Mouse (Mus musculus) liver, embryonic 13.5 days (tissue): ENCODE data around the gene Dennd1a. TPM values are rescaled to one million over a fixed set of nuclear protein-coding genes. Genes with fewer than 3 reads are reported as not detected.

Experiments
- ATAC-seq: fragments of 200-750 bp; cut with Nextera tagmentation; 2 replicates; pipeline ENCODE4 v1.8.0; 2017; ENCODE audit warnings: low read depth, mild to moderate bottlenecking, moderate number of reproducible peaks, moderate library complexity
- DNase-seq: peaks from one replicate; pipeline ENCODE4 v3.0.0; 2022
- H3K27ac ChIP-seq: fragments of 300-500 bp; sonication (generic); 2 replicates; pipeline ENCODE4 v1.5.1; 2015; ENCODE audit warnings: moderate library complexity, mild to moderate bottlenecking, inconsistent platforms
- H3K27me3 ChIP-seq: fragments of 300-500 bp; sonication (generic); 2 replicates; pipeline ENCODE4 v1.6.1; 2015; ENCODE audit warnings: mild to moderate bottlenecking, inconsistent platforms
- H3K36me3 ChIP-seq: fragments of 300-500 bp; sonication (generic); 2 replicates; pipeline ENCODE4 v1.6.1; 2015; ENCODE audit warnings: mild to moderate bottlenecking, inconsistent platforms
- H3K4me1 ChIP-seq: fragments of 300-500 bp; sonication (generic); replicated peaks from 2 replicates; pipeline ENCODE4 v1.6.1; 2015; ENCODE audit warnings: inconsistent platforms
- H3K4me2 ChIP-seq: fragments of 300-500 bp; sonication (generic); 2 replicates; pipeline ENCODE4 v1.6.1; 2015; ENCODE audit warnings: inconsistent platforms, mild to moderate bottlenecking, moderate library complexity
- H3K4me3 ChIP-seq: fragments of 300-500 bp; sonication (generic); replicated peaks from 2 replicates; pipeline ENCODE4 v1.5.1; 2015; ENCODE audit warnings: mild to moderate bottlenecking, inconsistent platforms
- H3K9ac ChIP-seq: fragments of 300-500 bp; sonication (generic); 2 replicates; pipeline ENCODE4 v1.6.1; 2015; ENCODE audit warnings: mild to moderate bottlenecking, inconsistent platforms
- H3K9me3 ChIP-seq: fragments of 300-500 bp; sonication (generic); replicated peaks from 2 replicates; pipeline ENCODE4 v1.6.1; 2016; ENCODE audit warnings: inconsistent platforms
- WGBS: fragments of 180-500 bp; shearing (Covaris S2); methylation state at CpG from one replicate; pipeline ENCODE4 v1.1.7; 2015; ENCODE audit not compliant: insufficient replicate concordance; 5-methylcytosine and 5-hydroxymethylcytosine counted together
- polyA plus RNA-seq: library from polyadenylated mRNA; unstranded; fragments of >200 nt; fragmentation: Nextera tagmentation; extraction: Ambion mirVana; gene quantifications from 2 replicates; pipeline ENCODE4 v1.2.1, GENCODE M21; 2015

Dennd1a gene
- polyA plus RNA-seq, 1 experiment from 2014 or later = 7.6 TPM

- H3K27me3 ChIP-seq = no peaks in the 10 kb centered on the region
- no peaks in the 10 kb centered on the region for H3K36me3 ChIP-seq
- H3K4me3 ChIP-seq = peak overlapping the region; percentile 42
- 51% methylated on average over 1 of the region's 1 CpGs for WGBS
- peak overlapping the region; percentile 92 for H3K27ac ChIP-seq
- ATAC-seq (peak; percentile 94), DNase-seq (no peak)
- peak overlapping the region; percentile 63 for H3K4me2 ChIP-seq
- H3K9ac ChIP-seq = peak overlapping the region; percentile 61; the same call in 1 of the 2 replicates
- peaks cover 77% of the 10 kb centered on the region for H3K4me1 ChIP-seq
- no peaks in the 10 kb centered on the region for H3K9me3 ChIP-seq
Observed at GRCm38 (mm10) chr2:38192007-38192406, 95.2 kb downstream of the Dennd1a start.

GRCm38 (mm10) chr2:38191601-38192000, 95.6 kb downstream of the Dennd1a start:
- H3K9ac ChIP-seq = peak overlapping the region; percentile 61
- H3K27me3 ChIP-seq = no peaks in the 10 kb centered on the region
- no peaks in the 10 kb centered on the region for H3K36me3 ChIP-seq
- H3K4me1 ChIP-seq = peaks cover 76% of the 10 kb centered on the region
- ATAC-seq (peak; percentile 95), DNase-seq (peak; percentile 77)
- H3K4me2 ChIP-seq = peak overlapping the region; percentile 63
- H3K4me3 ChIP-seq = peak overlapping the region; percentile 42
- H3K27ac ChIP-seq = peak overlapping the region; percentile 92
- H3K9me3 ChIP-seq = no peaks in the 10 kb centered on the region

GRCm38 (mm10) chr2:38186438-38186837, 100.8 kb downstream of the Dennd1a start:
- DNase-seq = no peak
- Histone ChIP-seq H3K4me2 (no peak overlapping the region), H3K9ac (no peak overlapping the region), H3K9me3 (no peaks in the 10 kb centered on the region), H3K4me3 (no peak overlapping the region), H3K27me3 (no peaks in the 10 kb centered on the region), H3K4me1 (peaks cover 70% of the 10 kb centered on the region), H3K36me3 (no peaks in the 10 kb centered on the region), H3K27ac (no peak overlapping the region)
- WGBS = 73% methylated on average over 2 of the region's 2 CpGs
- peak; percentile 49; the same call in 1 of the 2 replicates for ATAC-seq

- Histone ChIP-seq H3K9me3 (no peaks in the 10 kb centered on the region), H3K36me3 (no peaks in the 10 kb centered on the region), H3K4me3 (no peak overlapping the region), H3K9ac (no peak overlapping the region), H3K27ac (peak overlapping the region; percentile 83), H3K27me3 (no peaks in the 10 kb centered on the region), H3K4me2 (no peak overlapping the region), H3K4me1 (peaks cover 63% of the 10 kb centered on the region)
- WGBS = 55% methylated on average over 3 of the region's 3 CpGs
- ATAC-seq = peak; percentile 88
- DNase-seq = no peak
Observed at GRCm38 (mm10) chr2:38184977-38185376, 102.2 kb downstream of the Dennd1a start.

- H3K27ac ChIP-seq = peak overlapping the region; percentile 83
- no peaks in the 10 kb centered on the region for H3K36me3 ChIP-seq
- H3K9me3 ChIP-seq = no peaks in the 10 kb centered on the region
- no peak overlapping the region for H3K4me3 ChIP-seq
- ATAC-seq (no peak), DNase-seq (no peak)
- no peak overlapping the region for H3K4me2 ChIP-seq
- no peaks in the 10 kb centered on the region for H3K27me3 ChIP-seq
- WGBS = 52% methylated on average over 1 of the region's 1 CpGs
- H3K4me1 ChIP-seq = peaks cover 56% of the 10 kb centered on the region
- H3K9ac ChIP-seq = 0 out of 2 replicates have a peak overlapping the region, but pooled peaks have one; percentile 10
Observed at GRCm38 (mm10) chr2:38183881-38184280, 103.3 kb downstream of the Dennd1a start.

GRCm38 (mm10) chr2:38182283-38182682, 104.9 kb downstream of the Dennd1a start:
- H3K4me3 ChIP-seq = no peak overlapping the region
- H3K4me1 ChIP-seq = peaks cover 49% of the 10 kb centered on the region
- no peaks in the 10 kb centered on the region for H3K27me3 ChIP-seq
- ATAC-seq = no peak
- H3K36me3 ChIP-seq = no peaks in the 10 kb centered on the region
- H3K4me2 ChIP-seq = no peak overlapping the region
- no peak for DNase-seq
- 81% methylated on average over 1 of the region's 1 CpGs for WGBS
- no peak overlapping the region for H3K9ac ChIP-seq
- no peak overlapping the region for H3K27ac ChIP-seq
- no peaks in the 10 kb centered on the region for H3K9me3 ChIP-seq

GRCm38 (mm10) chr2:38177583-38177978, 109.6 kb downstream of the Dennd1a start:
- no peaks in the 10 kb centered on the region for H3K27me3 ChIP-seq
- H3K4me2 ChIP-seq = 0 out of 2 replicates have a peak overlapping the region, but pooled peaks have one; percentile 1
- no peak overlapping the region for H3K9ac ChIP-seq
- H3K36me3 ChIP-seq = no peaks in the 10 kb centered on the region
- no peak for ATAC-seq
- H3K27ac ChIP-seq = 0 out of 2 replicates have a peak overlapping the region, but pooled peaks have one; percentile 25
- H3K4me3 ChIP-seq = no peak overlapping the region
- DNase-seq = no peak
- no peaks in the 10 kb centered on the region for H3K9me3 ChIP-seq
- peaks cover 31% of the 10 kb centered on the region for H3K4me1 ChIP-seq

- Histone ChIP-seq H3K9me3 (no peaks in the 10 kb centered on the region), H3K36me3 (no peaks in the 10 kb centered on the region), H3K9ac (no peak overlapping the region), H3K4me2 (0 out of 2 replicates have a peak overlapping the region, but pooled peaks have one; percentile 1), H3K27me3 (no peaks in the 10 kb centered on the region), H3K4me3 (no peak overlapping the region), H3K4me1 (peaks cover 31% of the 10 kb centered on the region), H3K27ac (peak overlapping the region; percentile 25; the same call in 1 of the 2 replicates)
- ATAC-seq = peak; percentile 66
- 41% methylated on average over 4 of the region's 4 CpGs for WGBS
- DNase-seq = no peak
Observed at GRCm38 (mm10) chr2:38176870-38177582, 110.2 kb downstream of the Dennd1a start.

- Histone ChIP-seq H3K36me3 (no peaks in the 10 kb centered on the region), H3K4me1 (peaks cover 26% of the 10 kb centered on the region), H3K9ac (no peak overlapping the region), H3K27ac (no peak overlapping the region), H3K4me3 (no peak overlapping the region), H3K9me3 (no peaks in the 10 kb centered on the region), H3K4me2 (no peak overlapping the region), H3K27me3 (no peaks in the 10 kb centered on the region)
- no peak for DNase-seq
- no peak for ATAC-seq
Observed at GRCm38 (mm10) chr2:38175276-38175675, 111.9 kb downstream of the Dennd1a start.

- Histone ChIP-seq H3K4me2 (no peak overlapping the region), H3K9ac (no peak overlapping the region), H3K4me1 (peaks cover 15% of the 10 kb centered on the region), H3K27me3 (no peaks in the 10 kb centered on the region), H3K36me3 (no peaks in the 10 kb centered on the region), H3K4me3 (no peak overlapping the region), H3K9me3 (no peaks in the 10 kb centered on the region), H3K27ac (no peak overlapping the region)
- WGBS = 87% methylated on average over 3 of the region's 3 CpGs
- no peak for ATAC-seq
- no peak for DNase-seq
Observed at GRCm38 (mm10) chr2:38168606-38169005, 118.6 kb downstream of the Dennd1a start.

- H3K4me3 ChIP-seq = no peak overlapping the region
- H3K36me3 ChIP-seq = no peaks in the 10 kb centered on the region
- no peak for ATAC-seq
- no peaks in the 10 kb centered on the region for H3K9me3 ChIP-seq
- DNase-seq = no peak
- peaks cover 33% of the 10 kb centered on the region for H3K4me1 ChIP-seq
- no peak overlapping the region for H3K4me2 ChIP-seq
- H3K9ac ChIP-seq = no peak overlapping the region
- H3K27ac ChIP-seq = no peak overlapping the region
- no peaks in the 10 kb centered on the region for H3K27me3 ChIP-seq
- 88% methylated on average over 5 of the region's 5 CpGs for whole genome bisulfite sequencing
Observed at GRCm38 (mm10) chr2:38165966-38166365, 121.2 kb downstream of the Dennd1a start.
